Mouse (Mus musculus) thymus, postnatal 14 days (tissue): ENCODE data around the gene She.
A peak's percentile ranks its signal among the peaks of the same experiment; 100 is the strongest.
"Not testable (repeated sequence)": the region's sequence is repeated elsewhere in the genome, so short reads cannot be mapped to it uniquely, and the experiment has no call there.

ENCODE experiments used
- DNase-seq: peaks from one replicate; pipeline ENCODE4 v3.0.0; 2021

She gene

GRCm38 (mm10) chr3:89818605-89819004 is 12.6 kb upstream of the She start:
- no peak for DNase-seq

GRCm38 (mm10) chr3:89819897-89820296 is 11.3 kb upstream of the She start:
- DNase-seq, result peak; percentile 45

GRCm38 (mm10) chr3:89820311-89821095 is 10.7 kb upstream of the She start:
- no peak for DNase-seq

- no peak for DNase-seq
These were observed 10.1 kb upstream of the She start for GRCm38 (mm10) chr3:89821096-89821513.

GRCm38 (mm10) chr3:89821548-89822480 is 9.4 kb upstream of the She start:
- no peak for DNase-seq

GRCm38 (mm10) chr3:89823594-89823993 is 7.6 kb upstream of the She start:
- no peak for DNase-seq

- DNase-seq, result no peak
These were observed 4.9 kb upstream of the She start for GRCm38 (mm10) chr3:89826295-89826694.

GRCm38 (mm10) chr3:89835362-89835761 is 4.2 kb downstream of the She start:
- no peak for DNase-seq

GRCm38 (mm10) chr3:89842258-89842657 is 11.1 kb downstream of the She start:
- peak; percentile 60 for DNase-seq

GRCm38 (mm10) chr3:89843148-89843547 is 12.0 kb downstream of the She start:
- DNase-seq, result no peak

- DNase-seq, result no peak
These were observed 14.6 kb downstream of the She start for GRCm38 (mm10) chr3:89845814-89846213.

- DNase-seq, result no peak
These were observed 16.0 kb downstream of the She start for GRCm38 (mm10) chr3:89847126-89847525.

GRCm38 (mm10) chr3:89847596-89847995 is 16.4 kb downstream of the She start:
- DNase-seq, result no peak

- DNase-seq, result no peak
These were observed 16.9 kb downstream of the She start for GRCm38 (mm10) chr3:89848083-89848482.

GRCm38 (mm10) chr3:89853752-89854151 is 22.6 kb downstream of the She start:
- no peak for DNase-seq

- no peak for DNase-seq
These were observed 26.2 kb downstream of the She start for GRCm38 (mm10) chr3:89857353-89857752.

GRCm38 (mm10) chr3:89858123-89858522 is 27.0 kb downstream of the She start:
- DNase-seq, result no peak

- no peak for DNase-seq
These were observed 27.7 kb downstream of the She start for GRCm38 (mm10) chr3:89858888-89859287.

GRCm38 (mm10) chr3:89859936-89860335 is 28.8 kb downstream of the She start:
- DNase-seq, result no peak

GRCm38 (mm10) chr3:89860343-89860742 is 29.2 kb downstream of the She start:
- DNase-seq, result no peak

GRCm38 (mm10) chr3:89861070-89861469 is 29.9 kb downstream of the She start:
- no peak for DNase-seq

GRCm38 (mm10) chr3:89862182-89862761 is 31.1 kb downstream of the She start:
- DNase-seq, result no peak

GRCm38 (mm10) chr3:89863276-89863675 is 32.1 kb downstream of the She start:
- DNase-seq, result not testable (repeated sequence)
